Mouse (Mus musculus): Measurements from ENCODE around the gene Fancc. TPM values are rescaled to one million over a fixed set of nuclear protein-coding genes. Genes with fewer than 3 reads are reported as not detected.
A peak's percentile ranks its signal among the peaks of the same experiment; 100 is the strongest.
"Not testable (repeated sequence)": the region's sequence is repeated elsewhere in the genome, so short reads cannot be mapped to it uniquely, and the experiment has no call there.

The Fancc gene
- total and polyA plus RNA-seq, 2 experiments from 2014 or later = 8.5 to 39.5 TPM

GRCm38 (mm10) chr13:63430206-63430605 lies 66.9 kb downstream of the Fancc start:
- DNase-seq (ENCODE audit: low spot score) (no peak), ATAC-seq (ENCODE audit: insufficient read depth, low read depth) (no peak)
- Histone ChIP-seq H3K27me3 (ENCODE audit: control insufficient read depth, insufficient read depth, low read length) (no peaks in the 10 kb centered on the region), H3K9ac (replicated peaks; ENCODE audit: low read depth, low read length) (no peak overlapping the region; the same call in 1 of the 2 replicates), H3K36me3 (replicated peaks; ENCODE audit: control insufficient read depth, insufficient read depth, low read length) (no peaks in the 10 kb centered on the region), H3K4me1 (ENCODE audit: control insufficient read depth, insufficient read depth) (0 out of 2 replicates have a peak, but pooled peaks cover 5% of the 10 kb centered on the region), H3K9me3 (replicated peaks; ENCODE audit: control insufficient read depth, low read length) (no peaks in the 10 kb centered on the region), H3K4me3 (ENCODE audit: low read depth, low read length) (peak overlapping the region; percentile 68), H3K4me2 (ENCODE audit: low read depth, low read length) (peak overlapping the region; percentile 66), H3K27ac (ENCODE audit: low read depth) (peak overlapping the region; percentile 93)
- no peak for TF ChIP-seq EP300 (IDR thresholded peaks at IDR 0.05; ENCODE audit: low read depth)
- no peak for TF ChIP-seq CTCF (IDR thresholded peaks at IDR 0.05; ENCODE audit: low read depth)
- WGBS = 72% methylated on average over 9 of the region's 9 CpGs

- not testable (repeated sequence) for ATAC-seq (ENCODE audit: insufficient read depth, low read depth); DNase-seq (ENCODE audit: low spot score); H3K9me3 ChIP-seq (replicated peaks; ENCODE audit: control insufficient read depth, low read length); H3K4me1 ChIP-seq (ENCODE audit: control insufficient read depth, insufficient read depth); H3K27me3 ChIP-seq (ENCODE audit: control insufficient read depth, insufficient read depth, low read length); H3K36me3 ChIP-seq (replicated peaks; ENCODE audit: control insufficient read depth, insufficient read depth, low read length); H3K27ac ChIP-seq (ENCODE audit: low read depth); H3K4me3 ChIP-seq (ENCODE audit: low read depth, low read length); H3K9ac ChIP-seq (replicated peaks; ENCODE audit: low read depth, low read length); H3K4me2 ChIP-seq (ENCODE audit: low read depth, low read length)
- WGBS = 92% methylated on average over 5 of the region's 5 CpGs
These were observed 68.9 kb downstream of the Fancc start for GRCm38 (mm10) chr13:63428211-63428610.

- no peaks in the 10 kb centered on the region for H3K4me1 ChIP-seq (ENCODE audit: control insufficient read depth, insufficient read depth)
- no peaks in the 10 kb centered on the region for H3K36me3 ChIP-seq (replicated peaks; ENCODE audit: control insufficient read depth, insufficient read depth, low read length)
- WGBS = 100% methylated on average over 2 of the region's 2 CpGs
- no peak overlapping the region for H3K4me2 ChIP-seq (ENCODE audit: low read depth, low read length)
- TF ChIP-seq EP300 (IDR thresholded peaks at IDR 0.05; ENCODE audit: low read depth) (no peak), CTCF (IDR thresholded peaks at IDR 0.05; ENCODE audit: low read depth) (no peak)
- DNase-seq (ENCODE audit: low spot score) = no peak
- H3K27ac ChIP-seq (ENCODE audit: low read depth) = no peak overlapping the region
- H3K4me3 ChIP-seq (ENCODE audit: low read depth, low read length) = no peak overlapping the region
- H3K9me3 ChIP-seq (replicated peaks; ENCODE audit: control insufficient read depth, low read length) = no peaks in the 10 kb centered on the region
- no peak overlapping the region for H3K9ac ChIP-seq (replicated peaks; ENCODE audit: low read depth, low read length)
- no peaks in the 10 kb centered on the region for H3K27me3 ChIP-seq (ENCODE audit: control insufficient read depth, insufficient read depth, low read length)
- ATAC-seq (ENCODE audit: insufficient read depth, low read depth) = no peak
These were observed 74.0 kb downstream of the Fancc start for GRCm38 (mm10) chr13:63423060-63423459.

DNA sequence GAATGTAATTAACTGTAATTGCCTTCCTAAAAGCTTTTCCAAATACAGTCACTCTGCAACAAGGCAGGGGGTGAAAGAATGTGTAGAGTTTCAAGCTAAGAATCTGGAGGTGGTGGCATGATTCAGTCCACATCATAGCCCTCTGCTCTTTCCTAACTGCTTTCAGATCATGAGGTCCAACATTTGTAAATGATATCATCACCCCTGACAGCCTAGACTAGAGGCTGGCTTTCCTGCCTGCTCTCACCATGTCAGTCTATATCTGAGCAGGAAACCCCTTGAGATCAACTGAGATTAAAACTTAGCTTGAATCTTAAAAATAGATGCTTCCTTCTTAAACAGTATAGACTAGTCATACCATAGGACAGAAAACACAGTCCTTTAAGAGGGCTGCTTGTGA lies 75.9 kb downstream of the Fancc start:
- TF ChIP-seq CTCF (IDR thresholded peaks at IDR 0.05; ENCODE audit: low read depth) (no peak), EP300 (IDR thresholded peaks at IDR 0.05; ENCODE audit: low read depth) (no peak)
- Histone ChIP-seq H3K4me2 (ENCODE audit: low read depth, low read length) (no peak overlapping the region), H3K27me3 (ENCODE audit: control insufficient read depth, insufficient read depth, low read length) (no peaks in the 10 kb centered on the region), H3K9me3 (replicated peaks; ENCODE audit: control insufficient read depth, low read length) (no peaks in the 10 kb centered on the region), H3K9ac (replicated peaks; ENCODE audit: low read depth, low read length) (no peak overlapping the region), H3K36me3 (replicated peaks; ENCODE audit: control insufficient read depth, insufficient read depth, low read length) (no peaks in the 10 kb centered on the region), H3K27ac (ENCODE audit: low read depth) (no peak overlapping the region), H3K4me1 (ENCODE audit: control insufficient read depth, insufficient read depth) (no peaks in the 10 kb centered on the region), H3K4me3 (ENCODE audit: low read depth, low read length) (no peak overlapping the region)
- ATAC-seq (ENCODE audit: insufficient read depth, low read depth) (no peak), DNase-seq (ENCODE audit: low spot score) (no peak)

DNA sequence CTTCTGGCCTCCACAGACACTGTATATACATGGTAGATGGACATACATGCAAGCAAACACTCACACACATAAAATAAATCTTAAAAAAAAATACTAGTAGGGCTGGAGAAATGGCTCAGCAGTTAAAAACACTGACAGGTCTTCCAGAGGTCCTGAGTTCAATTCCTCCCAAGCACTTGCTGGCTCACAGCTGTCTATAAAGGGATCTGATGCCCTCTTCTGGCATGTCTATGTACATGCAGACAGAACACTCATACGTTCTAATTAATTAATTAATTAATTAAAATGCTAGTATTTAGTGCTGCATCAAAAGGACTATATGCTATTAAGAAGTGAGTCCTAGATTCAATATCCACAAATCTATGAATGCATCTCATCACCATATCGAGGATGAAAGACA lies 78.9 kb downstream of the Fancc start:
- no peak overlapping the region for H3K9ac ChIP-seq (replicated peaks; ENCODE audit: low read depth, low read length)
- no peak for TF ChIP-seq CTCF (IDR thresholded peaks at IDR 0.05; ENCODE audit: low read depth)
- TF ChIP-seq EP300 (IDR thresholded peaks at IDR 0.05; ENCODE audit: low read depth) = no peak
- no peaks in the 10 kb centered on the region for H3K4me1 ChIP-seq (ENCODE audit: control insufficient read depth, insufficient read depth)
- DNase-seq (ENCODE audit: low spot score) = no peak
- H3K27ac ChIP-seq (ENCODE audit: low read depth) = no peak overlapping the region
- no peak overlapping the region for H3K4me2 ChIP-seq (ENCODE audit: low read depth, low read length)
- no peak for ATAC-seq (ENCODE audit: insufficient read depth, low read depth)
- no peak overlapping the region for H3K4me3 ChIP-seq (ENCODE audit: low read depth, low read length)
- no peaks in the 10 kb centered on the region for H3K9me3 ChIP-seq (replicated peaks; ENCODE audit: control insufficient read depth, low read length)
- no peaks in the 10 kb centered on the region for H3K27me3 ChIP-seq (ENCODE audit: control insufficient read depth, insufficient read depth, low read length)
- H3K36me3 ChIP-seq (replicated peaks; ENCODE audit: control insufficient read depth, insufficient read depth, low read length) = no peaks in the 10 kb centered on the region
- WGBS = 63% methylated on average over 2 of the region's 2 CpGs

GRCm38 (mm10) chr13:63416824-63417223 lies 80.3 kb downstream of the Fancc start:
- Histone ChIP-seq H3K27ac (ENCODE audit: low read depth) (no peak overlapping the region), H3K9ac (replicated peaks; ENCODE audit: low read depth, low read length) (no peak overlapping the region), H3K4me2 (ENCODE audit: low read depth, low read length) (no peak overlapping the region), H3K27me3 (ENCODE audit: control insufficient read depth, insufficient read depth, low read length) (no peaks in the 10 kb centered on the region), H3K36me3 (replicated peaks; ENCODE audit: control insufficient read depth, insufficient read depth, low read length) (no peaks in the 10 kb centered on the region), H3K4me1 (ENCODE audit: control insufficient read depth, insufficient read depth) (peaks cover 4% of the 10 kb centered on the region; the same call in 1 of the 2 replicates), H3K9me3 (replicated peaks; ENCODE audit: control insufficient read depth, low read length) (no peaks in the 10 kb centered on the region), H3K4me3 (ENCODE audit: low read depth, low read length) (no peak overlapping the region)
- 48% methylated on average over 3 of the region's 3 CpGs for WGBS
- DNase-seq (ENCODE audit: low spot score) (no peak), ATAC-seq (ENCODE audit: insufficient read depth, low read depth) (no peak)
- TF ChIP-seq CTCF (IDR thresholded peaks at IDR 0.05; ENCODE audit: low read depth) (no peak), EP300 (IDR thresholded peaks at IDR 0.05; ENCODE audit: low read depth) (no peak)
